Mouse (Mus musculus) MEL (cell line): ENCODE results near the gene Pde4dip.

ENCODE experiments used
- CTCF ChIP-seq, 3 experiments: IDR thresholded peaks in 2 of 3; conservative IDR thresholded peaks in 1 of 3; 2 replicates each; pipeline ENCODE4 v1.5.1; 2011 to 2012; ENCODE audit warnings: low read length in 3 of 3, low read depth in 2 of 3, mild to moderate bottlenecking in 2 of 3, improper control_type of control experiment in 1 of 3, inconsistent platforms in 1 of 3, mixed read lengths in 1 of 3, moderate library complexity in 1 of 3; ENCODE audit not compliant: control insufficient read depth in 1 of 3, insufficient read depth in 1 of 3, poor library complexity in 1 of 3, severe bottlenecking in 1 of 3
- E2F4 ChIP-seq: IDR thresholded peaks from 2 replicates; pipeline ENCODE4 v1.6.1; 2011; ENCODE audit warnings: low read depth, low read length, improper control_type of control experiment, borderline replicate concordance
- GABPA ChIP-seq: IDR thresholded peaks from 2 replicates; pipeline ENCODE4 v1.6.1; 2012; ENCODE audit warnings: low read depth, mild to moderate bottlenecking, inconsistent platforms, low read length, improper control_type of control experiment, moderate library complexity
- HCFC1 ChIP-seq: IDR thresholded peaks from 2 replicates; pipeline ENCODE4 v1.6.1; 2012; ENCODE audit warnings: low read depth, mild to moderate bottlenecking, inconsistent platforms, low read length, improper control_type of control experiment, moderate library complexity
- MEF2A ChIP-seq: IDR thresholded peaks from 2 replicates; pipeline ENCODE4 v1.6.1; 2014; ENCODE audit warnings: low read depth, mild to moderate bottlenecking, inconsistent platforms, low read length, improper control_type of control experiment; ENCODE audit not compliant: poor library complexity, insufficient replicate concordance, severe bottlenecking; ENCODE audit errors: extremely low read depth
- MYC ChIP-seq: IDR thresholded peaks from 2 replicates; pipeline ENCODE4 v1.6.1; 2011; ENCODE audit warnings: low read depth, mild to moderate bottlenecking, low read length, improper control_type of control experiment, moderate library complexity
- POLR2A ChIP-seq, 2 experiments: IDR thresholded peaks; 2 replicates each; pipeline ENCODE4 v1.6.1; 2011 to 2012; ENCODE audit warnings: low read length in 2 of 2, mild to moderate bottlenecking in 2 of 2, control low read depth in 1 of 2, improper control_type of control experiment in 1 of 2, low read depth in 1 of 2, moderate library complexity in 1 of 2; ENCODE audit not compliant: control insufficient read depth in 1 of 2, insufficient read depth in 1 of 2, poor library complexity in 1 of 2
- RCOR1 ChIP-seq: IDR thresholded peaks from 2 replicates; pipeline ENCODE4 v1.6.1; 2012; ENCODE audit warnings: low read depth, mild to moderate bottlenecking, inconsistent platforms, low read length, improper control_type of control experiment
- TAL1 ChIP-seq: IDR thresholded peaks from 2 replicates; pipeline ENCODE4 v1.6.1; 2012; ENCODE audit warnings: mild to moderate bottlenecking, inconsistent platforms, low read length, moderate library complexity, mixed read lengths

- TF ChIP-seq CTCF (IDR thresholded peaks at IDR 0.05 in 2 of 3, conservative IDR thresholded peaks at IDR 0.05 in 1 of 3; ENCODE audit: control insufficient read depth in 1 of 3, insufficient read depth in 1 of 3, low read depth in 2 of 3, low read length in 3 of 3, poor library complexity in 1 of 3, severe bottlenecking in 1 of 3) (no peak), MEF2A (no peak), HCFC1 (no peak), POLR2A (IDR thresholded peaks at IDR 0.05; ENCODE audit: control insufficient read depth in 1 of 2, insufficient read depth in 1 of 2, low read depth in 1 of 2, low read length in 2 of 2, poor library complexity in 1 of 2) (no peak), E2F4 (no peak), GABPA (no peak), TAL1 (no peak), MYC (no peak), RCOR1 (no peak)
Observed at GRCm38 (mm10) chr3:97659746-97660145, 228.8 kb downstream of the Pde4dip start.
